Mouse (Mus musculus) adrenal gland, postnatal 10 days (tissue): ENCODE measurements at regions not wholly inside any gene's neighbourhood (a gene's known extent, or its start where the extent isn't known, plus 50 kb on each side); places are given as distances from the start of the nearest gene placed in this dataset.
A peak's percentile ranks its signal among the peaks of the same experiment; 100 is the strongest.

Experiments
- DNase-seq: peaks from one replicate; pipeline ENCODE4 v3.0.0; 2021; ENCODE audit warnings: mixed read lengths

DNA sequence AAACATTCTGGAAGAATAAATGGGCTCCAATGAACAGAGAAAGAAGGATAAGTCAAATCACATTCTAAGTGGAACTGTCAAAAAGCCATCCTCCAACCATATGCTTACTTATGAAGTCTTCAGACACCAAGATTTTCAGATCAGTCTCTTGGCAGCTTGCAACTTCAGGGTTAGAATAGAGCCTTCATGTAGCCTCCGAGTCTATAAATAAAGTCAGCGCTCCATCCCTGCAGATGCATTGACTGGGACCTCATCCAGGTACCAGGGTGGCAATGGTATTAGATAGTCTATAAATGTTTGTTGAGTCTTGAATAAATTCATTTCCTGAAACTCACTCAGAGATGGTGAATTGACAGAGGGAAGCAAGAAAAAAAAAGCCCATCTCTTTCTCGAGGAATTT lies 107.2 kb upstream of the Eepd1 start:
- DNase-seq, result no peak

DNA sequence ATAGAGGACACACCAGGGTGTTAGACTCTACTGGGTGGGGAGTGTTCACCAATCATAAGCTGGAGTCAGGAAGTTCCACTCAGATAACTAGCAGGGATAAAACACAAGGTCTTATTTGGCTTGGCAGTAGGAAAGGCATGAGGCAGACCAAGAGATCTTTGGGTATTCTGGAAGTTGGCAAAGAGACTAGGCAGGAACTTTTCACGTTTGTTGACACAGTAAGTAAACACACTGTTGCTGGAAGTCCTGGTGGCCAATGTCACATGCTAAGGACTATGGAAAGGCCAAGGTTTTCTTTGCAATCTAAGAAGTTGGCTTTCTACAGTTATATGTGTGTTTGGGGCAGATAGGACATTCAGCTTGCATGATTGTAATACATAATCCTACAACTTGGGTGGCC lies 105.1 kb upstream of the Eepd1 start:
- DNase-seq, result no peak

DNA sequence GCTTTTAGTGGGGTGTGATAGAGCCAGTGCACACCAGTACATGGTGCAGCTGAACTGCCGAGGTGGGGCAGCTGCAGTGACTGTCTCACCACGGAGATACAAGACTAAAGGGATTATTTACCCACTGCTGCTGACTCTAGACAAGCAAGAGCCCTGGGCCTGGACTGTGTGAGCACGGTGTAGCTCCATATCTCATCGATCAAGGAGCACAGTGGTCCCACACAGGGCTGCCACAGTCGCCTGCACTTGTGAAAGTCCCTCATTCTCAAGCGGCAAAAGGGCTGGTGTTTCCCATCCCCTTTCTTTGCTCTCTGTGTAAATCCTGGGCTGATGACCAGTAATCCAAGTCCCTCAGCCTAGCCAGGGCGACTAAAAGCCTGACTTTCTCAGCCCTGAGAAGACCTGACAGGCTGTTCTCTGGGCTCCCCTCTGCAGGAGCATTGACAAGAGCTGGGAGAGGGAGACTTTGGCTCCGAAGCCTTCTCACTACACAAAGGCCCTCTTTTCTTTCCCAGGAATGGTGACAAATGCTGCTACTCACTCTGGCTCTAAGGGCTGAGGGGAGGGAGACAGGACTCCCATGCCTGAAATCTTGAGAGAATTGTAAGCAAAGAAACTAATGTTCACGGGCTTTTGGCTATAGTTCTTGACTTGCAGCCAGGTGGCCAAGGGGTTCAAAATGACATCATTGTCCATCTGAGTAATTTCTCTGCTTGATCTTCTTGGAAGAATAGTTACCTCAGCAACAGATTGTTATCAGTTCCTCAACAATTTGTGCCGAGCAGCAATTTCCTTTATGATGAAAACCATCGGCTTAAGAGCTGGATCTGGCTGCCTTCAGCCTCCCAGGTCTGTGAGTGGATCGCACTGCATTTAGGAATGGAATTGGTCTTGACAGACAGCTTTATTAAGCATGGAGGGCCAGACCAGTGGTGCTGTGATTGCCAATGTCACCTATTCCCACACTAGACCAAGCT lies 103.3 kb upstream of the Eepd1 start:
- DNase-seq, result peak; percentile 17

DNA sequence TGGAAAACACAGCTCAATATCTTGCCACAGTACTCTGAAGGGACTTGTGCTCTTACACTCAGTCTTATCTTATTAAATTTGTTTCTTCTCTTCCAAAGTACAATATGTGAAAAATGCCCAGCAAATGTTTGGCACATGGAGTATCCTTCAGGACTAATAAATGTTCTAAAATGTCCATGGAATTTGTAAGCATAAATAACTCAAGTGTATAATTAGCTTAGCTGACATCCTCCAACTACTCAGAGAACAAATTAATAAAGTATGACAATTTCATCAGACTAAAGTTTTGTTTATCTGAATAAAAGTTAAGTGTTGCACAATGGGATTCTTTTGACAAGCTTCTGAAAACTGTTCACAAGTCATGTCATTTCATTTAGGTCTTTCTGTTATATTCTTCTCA lies 96.0 kb upstream of the Eepd1 start:
- no peak for DNase-seq

DNA sequence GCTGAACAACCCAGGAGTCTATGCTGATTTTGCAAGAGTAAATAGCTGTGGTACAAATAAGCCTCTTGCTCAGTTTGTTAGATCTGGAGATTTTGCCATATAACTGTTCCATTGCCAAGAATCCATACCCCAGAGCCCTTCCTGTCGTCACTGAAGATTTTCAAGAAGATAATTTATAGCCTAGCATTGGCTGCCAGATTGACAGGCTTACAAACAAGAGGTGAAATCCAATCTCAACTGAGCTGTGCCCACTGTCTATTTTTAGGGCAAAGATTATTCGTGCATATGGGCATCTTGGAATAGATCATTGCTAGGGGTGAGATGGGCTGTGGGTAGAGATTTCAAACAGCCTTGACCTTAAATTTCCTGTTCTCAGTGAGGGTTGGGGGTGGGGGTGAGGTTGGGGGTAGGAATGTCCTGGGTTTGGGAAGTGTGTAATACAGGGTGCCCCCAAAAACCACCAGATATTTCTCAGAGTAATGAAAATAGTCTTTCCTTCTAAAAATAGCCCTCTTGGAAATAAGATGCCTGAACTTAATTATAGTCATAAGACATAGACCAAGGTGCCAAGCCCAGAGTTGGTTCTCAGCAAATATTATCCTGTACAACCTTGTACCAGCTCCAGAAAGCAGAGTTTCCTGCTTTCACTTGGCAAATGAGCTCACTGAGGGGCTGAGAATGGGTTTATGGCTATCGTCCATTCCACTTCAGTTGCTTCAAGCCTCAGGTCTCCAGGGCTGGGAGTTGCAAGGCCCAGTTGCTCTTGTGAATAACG lies 93.3 kb upstream of the Eepd1 start:
- DNase-seq, result no peak

DNA sequence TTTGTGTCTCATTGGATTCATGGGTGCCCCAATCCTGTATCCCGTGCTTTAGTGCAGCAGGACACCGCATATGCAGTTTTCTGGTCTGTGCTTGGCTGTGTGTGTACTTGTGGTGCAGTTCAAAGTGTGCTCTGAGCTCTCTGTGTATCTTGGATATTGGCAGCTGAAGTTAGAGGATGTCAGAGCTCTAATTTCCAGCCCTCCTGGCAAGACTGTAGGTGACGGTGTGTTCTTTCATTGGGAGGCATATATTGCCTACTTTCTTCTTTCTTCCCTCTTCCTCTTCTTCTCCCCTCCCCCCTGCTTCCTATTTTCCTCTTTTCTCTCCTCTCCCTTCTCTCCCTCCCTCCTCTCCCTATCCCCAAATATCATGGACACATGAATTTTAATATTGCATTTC lies 92.0 kb upstream of the Eepd1 start:
- no peak for DNase-seq

DNA sequence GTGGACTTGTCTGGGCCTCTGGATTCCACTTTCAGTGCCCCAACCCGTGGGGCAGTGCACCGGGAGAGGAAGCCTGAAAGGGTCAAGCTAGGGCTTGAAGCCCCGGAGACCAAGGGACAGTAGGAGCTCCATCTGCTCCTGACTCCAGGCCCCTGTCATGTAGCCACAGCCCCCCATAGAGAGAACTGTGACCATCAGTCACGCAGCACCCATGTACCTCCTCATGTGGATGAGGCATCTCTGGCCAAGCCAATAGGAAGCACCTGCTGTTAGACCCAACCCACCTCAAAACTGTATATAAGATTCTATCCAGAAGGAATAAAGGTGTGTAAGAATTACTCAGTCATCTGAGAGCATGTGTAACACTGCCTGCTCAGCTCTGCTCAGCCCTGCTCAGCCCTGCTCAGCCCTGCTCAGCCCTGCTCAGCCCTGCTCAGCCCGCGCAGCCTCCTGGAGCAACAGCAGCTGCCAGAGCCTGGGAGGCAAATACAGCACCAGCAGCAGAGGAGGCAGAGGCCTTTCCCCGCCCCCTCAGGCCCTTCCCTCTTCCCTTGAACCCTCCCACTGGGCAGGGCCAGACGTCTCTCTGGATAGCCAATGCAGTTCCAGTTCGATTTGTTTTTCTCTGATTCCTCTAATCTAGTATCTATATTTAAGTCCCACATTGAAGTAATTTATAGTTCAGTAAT lies 80.6 kb upstream of the Eepd1 start:
- DNase-seq, result peak; percentile 51

DNA sequence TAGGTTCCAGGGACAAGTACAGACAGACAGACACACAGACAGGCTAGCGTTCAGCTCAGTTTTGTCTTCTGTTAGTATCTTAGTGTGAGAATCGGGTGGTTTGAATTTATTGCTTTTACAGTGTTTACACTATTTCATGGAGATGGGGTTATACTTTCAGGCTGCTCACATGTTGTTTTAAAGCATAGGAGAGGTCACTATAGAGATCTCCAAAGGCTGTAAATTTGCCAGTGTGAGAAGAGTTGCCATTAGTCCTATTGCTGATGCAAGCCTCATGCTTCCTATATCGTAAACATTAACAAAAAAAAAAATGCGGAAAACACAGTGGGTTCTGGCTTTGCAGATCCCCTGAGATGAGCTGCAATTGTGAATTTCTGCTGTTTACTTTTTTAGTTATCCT lies 75.5 kb upstream of the Eepd1 start:
- DNase-seq, result no peak

DNA sequence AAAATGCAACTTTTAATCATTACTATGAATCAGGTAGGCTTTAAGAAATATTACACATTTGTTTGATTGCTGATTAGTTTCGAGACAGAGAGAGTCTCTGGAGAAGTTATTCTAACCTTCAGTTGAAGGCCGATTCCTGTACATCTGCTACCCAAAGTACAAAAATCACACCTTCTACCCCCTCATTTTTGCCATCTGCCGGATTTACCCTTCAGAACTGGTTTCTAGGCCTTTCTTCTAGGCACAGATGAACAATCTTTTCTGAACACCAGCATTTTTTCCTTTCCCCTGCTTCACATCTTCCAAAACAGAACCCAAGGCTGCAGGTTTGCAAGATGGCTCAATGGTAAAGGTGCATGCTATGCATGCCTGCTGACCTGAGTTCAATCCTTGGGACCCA lies 72.8 kb upstream of the Eepd1 start:
- no peak for DNase-seq

DNA sequence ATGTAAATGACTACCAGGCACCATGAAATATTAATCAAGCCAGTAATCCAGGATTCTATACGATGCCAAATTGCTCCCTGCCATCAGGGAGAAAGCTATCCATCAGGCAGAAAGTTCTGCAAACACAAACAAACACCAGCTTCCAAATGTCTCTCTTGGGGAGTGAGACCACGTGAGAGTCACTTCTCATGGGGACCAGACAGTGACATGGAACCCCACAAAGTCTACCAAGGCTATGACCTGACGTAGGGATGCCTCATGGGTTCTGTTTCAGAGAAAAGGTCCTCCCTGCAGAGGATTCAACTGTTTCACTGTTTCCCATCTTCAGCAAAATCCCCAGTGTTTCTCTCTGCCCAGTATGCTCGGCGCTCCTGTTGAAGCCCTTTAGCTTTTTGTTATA lies 71.6 kb upstream of the Eepd1 start:
- no peak for DNase-seq

DNA sequence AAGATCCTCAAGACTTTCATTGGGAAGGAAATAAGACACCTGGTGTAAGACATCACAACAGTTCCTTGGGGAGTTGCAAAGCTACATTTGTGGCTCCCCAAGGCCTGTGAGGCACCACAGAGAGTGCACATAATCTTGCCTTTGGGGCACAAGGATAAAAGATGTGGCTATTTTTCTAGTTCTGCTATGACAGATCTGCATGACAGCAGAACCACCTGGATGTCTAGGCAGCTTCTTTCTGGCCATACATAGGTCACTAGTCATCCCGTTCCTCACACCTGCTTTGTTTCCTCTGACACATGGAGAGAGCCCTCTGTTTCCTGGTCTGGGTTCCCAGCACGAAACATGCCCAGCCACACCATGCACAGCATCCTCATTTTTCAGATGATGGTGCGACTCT lies 67.5 kb upstream of the Eepd1 start:
- no peak for DNase-seq

DNA sequence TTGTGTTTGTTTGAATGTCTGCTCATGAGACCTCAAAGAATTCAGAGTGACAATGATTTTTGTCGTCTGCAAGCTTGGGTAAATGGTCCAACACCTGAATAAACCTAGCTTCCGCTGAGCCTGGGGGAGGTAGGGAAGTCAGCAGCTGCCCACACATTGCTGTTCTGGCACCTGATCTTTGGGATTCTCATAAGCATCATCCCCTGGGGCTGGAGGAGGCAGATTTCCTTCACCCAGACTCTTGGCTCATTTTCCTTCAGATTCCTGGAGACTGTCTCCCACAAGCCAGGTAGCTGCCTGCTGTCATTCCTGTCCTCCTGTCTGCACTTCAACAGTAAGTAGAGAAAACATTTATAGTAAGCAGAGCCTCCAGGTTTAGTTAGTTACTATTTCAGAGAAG lies 67.0 kb upstream of the Eepd1 start:
- DNase-seq, result no peak

DNA sequence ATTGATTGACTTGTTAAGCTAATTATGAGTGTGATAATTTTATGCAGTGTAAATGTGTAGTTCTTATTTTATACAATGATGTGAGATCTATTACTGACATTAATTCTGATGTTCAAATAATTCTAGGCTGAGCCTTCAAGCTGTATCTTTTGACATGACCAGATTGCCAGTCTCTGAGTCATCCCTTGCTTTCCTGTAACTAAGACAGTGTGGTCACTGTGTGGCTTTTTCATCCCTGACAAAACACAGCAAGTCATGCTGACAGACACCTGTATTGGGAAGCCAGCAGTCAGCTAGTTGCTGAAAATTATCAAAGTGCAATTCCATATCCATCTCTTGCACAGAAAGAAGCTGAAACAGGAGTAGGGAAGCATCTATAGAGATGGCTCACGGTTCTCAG lies 54.4 kb upstream of the Eepd1 start:
- DNase-seq, result no peak

DNA sequence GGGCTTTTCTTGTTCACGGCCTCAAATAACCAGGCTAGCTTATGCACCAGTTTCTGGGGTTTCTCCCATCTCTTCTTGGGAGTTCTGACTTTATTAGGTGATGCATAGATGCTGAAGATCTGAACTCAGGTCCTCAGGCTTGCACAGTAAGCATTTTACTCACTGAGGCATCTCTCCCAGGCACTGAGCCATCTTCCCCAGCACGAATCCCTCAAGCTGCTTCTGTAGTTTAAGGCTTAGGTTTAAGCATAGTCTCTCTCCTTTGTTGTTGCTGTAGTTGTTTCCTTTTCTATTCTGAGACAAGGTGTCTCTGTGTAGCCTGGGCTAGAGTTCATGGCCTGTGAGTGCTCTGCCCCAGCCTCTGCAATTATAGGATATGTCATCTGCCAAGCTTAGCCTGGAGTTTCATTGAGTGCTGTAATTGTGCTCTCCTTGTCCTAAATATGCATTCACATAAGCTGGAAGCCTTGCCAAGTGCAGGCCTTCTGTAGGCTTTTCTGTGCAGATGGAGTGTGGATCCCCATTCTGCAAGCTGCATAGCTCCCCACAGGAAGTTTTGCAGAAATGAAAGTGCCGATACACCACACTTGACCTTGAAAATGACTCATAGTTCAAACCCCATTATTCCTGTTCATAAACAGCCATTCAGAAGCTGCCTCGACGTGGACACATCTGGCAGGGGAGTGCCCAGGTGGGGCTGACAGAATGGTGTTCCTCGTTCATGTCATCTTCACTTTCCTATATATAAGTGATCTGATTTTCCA lies 51.7 kb upstream of the Eepd1 start:
- no peak for DNase-seq
